Mouse (Mus musculus): ENCODE data around the gene Rab11fip5.
A peak's percentile ranks its signal among the peaks of the same experiment; 100 is the strongest.

Gene Rab11fip5

DNA sequence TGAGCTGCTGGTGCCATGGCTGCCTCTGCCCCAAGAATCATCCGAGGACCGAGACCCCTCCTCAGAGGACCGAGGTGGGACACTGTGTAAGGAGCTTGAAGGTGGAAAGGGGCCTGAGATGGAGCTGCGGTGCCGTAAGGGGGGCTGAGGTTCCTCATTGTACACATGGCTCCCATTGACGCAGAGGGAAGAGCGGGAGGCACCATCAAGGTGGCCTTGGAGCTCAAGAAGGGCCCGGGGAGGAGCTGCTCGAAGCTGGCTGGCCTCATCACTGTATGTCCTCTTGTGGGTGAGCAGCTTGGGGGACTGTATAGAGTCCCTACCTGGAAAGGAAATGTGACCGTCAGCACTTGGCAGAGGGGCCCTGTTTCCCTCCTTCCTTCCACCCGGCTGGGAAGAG, 26.3 kb downstream of the Rab11fip5 start:
- no peak for DNase-seq (ENCODE audit: low spot score)

DNA sequence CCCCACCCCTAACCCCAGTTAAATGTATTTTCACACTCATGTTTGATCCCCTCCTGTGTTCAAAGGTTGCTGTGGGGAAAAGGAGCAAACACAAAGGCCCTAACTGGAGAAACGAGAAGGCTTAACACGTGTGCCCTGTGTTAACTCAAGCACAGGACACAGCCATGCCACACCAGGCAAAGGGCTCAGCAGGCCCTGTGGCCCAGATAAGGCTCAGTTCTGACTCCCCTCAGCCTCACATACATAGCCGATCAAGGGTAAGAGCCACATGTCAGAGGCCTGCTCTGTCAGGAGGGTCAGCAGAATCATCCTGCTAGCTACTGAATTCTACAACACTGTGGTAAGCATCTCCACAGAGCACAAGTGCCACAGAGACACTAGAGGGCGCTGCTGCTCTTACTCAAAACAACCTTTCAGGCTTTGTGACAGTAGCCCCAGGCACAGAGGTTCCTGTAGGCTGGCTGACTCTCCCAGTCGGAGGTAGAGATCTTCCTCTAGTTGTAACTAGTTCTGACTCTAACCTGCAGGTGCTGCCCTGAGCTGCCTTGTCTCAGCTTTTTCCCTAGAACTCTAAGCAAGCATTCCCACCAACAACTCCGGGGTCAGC, 28.3 kb downstream of the Rab11fip5 start:
- DNase-seq (ENCODE audit: low spot score) = peak; percentile 90

DNA sequence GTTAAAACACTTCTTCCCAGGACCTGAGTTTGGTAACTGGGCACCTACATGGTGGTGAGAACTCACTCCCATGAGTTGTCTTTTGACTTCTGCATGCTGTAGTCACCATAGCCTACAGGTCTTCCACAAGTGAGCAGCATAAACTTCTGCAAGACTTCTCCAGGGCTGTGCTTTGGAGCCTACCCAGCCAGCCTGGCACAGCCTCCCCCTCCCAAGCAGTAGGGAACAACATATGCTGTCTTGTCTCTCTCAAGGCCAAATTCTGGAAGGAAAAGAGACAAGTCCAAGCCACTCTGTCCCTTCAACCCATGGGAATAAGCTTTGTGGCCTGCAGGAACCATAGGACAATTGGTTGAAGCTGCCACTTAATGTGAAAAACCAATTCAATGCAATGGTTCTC, 29.5 kb downstream of the Rab11fip5 start:
- no peak for DNase-seq (ENCODE audit: low spot score)

DNA sequence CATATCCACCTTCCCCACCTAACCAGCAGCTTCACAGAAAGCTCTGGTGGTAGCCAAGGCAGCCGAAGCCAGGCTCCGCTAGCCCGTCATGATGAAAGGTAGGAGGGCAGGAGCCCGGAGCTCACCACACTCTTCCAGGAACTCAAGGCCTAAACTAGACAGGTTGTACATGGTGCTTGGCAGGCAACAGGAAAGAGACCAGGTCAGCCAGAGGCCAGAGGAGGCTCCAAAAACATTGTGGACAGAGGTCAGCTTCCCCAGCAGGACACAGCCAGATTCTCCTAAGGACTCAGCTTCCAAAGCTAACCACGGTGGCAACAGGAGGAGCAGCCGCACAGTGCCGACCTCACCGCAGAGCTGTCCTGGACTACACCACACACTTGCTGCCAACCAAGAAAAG, 31.4 kb downstream of the Rab11fip5 start:
- DNase-seq (ENCODE audit: low spot score) = no peak

DNA sequence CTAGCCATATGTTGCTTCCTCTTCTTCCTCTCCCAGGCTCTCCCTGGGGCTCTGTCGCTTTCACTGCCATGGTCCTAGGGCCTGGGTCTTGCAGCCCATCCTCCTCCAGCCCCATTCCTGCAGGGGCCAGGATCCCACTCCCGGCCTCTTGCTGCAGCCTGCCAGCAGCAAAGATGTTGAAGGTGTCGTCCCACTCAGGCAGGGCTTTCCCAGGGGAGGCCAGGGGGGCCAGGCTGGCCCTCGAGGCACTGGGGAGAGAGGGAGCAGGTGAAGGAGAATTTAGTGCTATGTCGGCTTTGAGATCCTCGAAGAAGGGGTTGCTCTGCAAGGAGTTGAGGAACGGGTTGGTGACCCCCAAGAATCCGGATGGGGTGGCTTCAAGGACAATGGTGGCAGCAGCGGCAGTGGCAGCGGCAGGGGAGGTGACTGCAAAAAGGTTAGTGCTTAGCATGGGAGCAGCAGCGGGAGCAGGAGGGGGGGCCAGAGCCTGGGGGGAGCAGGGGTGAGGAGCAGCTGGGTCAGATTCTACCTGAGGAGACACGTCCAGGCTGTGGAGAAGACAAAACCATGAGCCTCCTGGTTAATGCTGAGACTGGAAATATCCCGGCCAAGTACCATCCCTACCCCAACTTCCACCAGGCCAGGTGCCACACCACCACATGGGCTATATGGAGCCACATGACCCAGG, 32.5 kb downstream of the Rab11fip5 start:
- DNase-seq (ENCODE audit: low spot score) = no peak

DNA sequence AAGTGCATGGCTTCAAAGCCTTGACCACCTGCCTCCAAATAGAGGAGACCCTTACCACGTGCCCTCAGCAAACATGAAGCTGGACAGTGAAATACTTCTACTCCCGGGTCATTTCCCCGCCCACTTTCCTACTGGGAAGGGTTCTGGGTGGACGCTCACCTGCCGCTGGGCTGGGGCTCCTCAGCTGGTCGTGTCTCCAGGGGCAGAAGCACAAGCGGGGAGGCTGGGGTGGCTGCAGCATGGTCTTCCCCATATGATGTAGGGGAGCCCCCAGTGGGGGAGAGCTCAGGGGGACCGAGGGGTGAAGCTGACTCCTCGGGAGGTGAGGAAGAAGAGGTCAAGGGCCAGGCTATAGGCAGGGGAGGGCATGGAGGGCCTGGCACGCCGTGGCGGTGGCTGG, 34.2 kb downstream of the Rab11fip5 start:
- no peak for DNase-seq (ENCODE audit: low spot score)

DNA sequence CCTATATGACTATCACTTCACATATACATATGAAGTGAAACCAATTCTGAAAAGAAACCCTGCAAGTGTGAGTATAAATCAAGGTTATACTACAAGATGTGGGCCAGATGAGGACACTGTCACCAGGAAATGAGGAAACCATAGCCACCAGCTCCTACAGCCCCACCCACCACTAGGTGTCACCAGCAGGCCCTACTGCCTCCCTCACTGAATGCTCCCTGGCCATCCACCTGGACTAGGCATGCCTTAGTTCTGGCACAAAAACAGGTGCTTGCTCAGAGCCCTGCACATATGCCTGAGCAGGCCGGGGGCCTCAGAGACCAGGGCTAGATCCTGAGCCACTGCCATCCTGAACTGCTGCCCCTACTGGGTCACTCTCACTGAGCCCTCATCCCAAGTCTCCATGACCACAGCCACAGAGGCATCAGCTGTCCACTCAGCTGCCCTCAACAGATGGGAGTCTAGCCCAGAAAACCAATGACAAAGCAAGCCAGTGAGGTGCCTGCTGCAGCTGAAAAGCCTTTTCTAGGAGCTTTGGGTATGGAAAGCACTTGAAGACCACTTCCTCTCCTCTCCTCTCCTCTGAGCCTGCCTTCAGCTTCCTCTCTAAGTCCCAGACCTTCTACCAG, 35.0 kb downstream of the Rab11fip5 start:
- peak; percentile 37 for DNase-seq (ENCODE audit: low spot score)

DNA sequence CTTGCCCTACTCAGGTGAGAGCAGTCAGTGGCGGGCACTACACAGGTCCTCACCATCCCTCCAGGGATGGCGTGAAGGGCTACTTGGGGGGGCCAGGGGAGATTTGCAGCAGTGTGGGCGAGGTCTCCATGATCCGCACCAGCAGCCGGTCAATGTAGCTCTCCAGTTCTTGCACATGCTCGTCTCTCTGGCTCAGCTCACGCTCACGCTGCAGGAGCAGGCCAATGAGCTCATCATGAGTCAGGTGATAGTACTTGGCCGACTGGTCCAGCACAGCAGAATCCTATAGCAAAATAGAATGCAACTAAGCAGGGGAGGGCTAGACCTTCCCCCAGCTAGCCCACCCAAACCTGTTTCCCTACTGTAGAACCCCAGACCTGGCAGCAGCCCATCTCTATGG, 37.5 kb downstream of the Rab11fip5 start:
- no peak for DNase-seq (ENCODE audit: low spot score)

DNA sequence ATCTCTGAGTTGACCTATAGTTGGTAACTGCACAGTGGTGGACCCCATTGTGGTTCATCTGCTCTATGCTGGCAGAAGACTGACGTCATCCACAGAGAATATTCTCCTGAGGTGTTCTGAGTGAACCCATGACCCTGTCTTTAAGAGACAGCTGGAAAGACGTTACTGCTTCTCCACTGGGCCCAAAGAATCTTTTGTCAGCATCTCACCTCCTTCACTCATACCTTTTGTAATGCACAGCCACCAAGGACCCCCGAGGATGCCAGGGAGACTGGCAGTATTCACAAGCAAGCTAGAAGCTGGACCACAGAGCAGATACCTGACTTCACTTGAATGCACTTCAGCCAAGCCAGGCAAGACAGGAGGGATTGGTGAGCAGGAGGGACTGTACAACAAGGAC, 39.1 kb downstream of the Rab11fip5 start:
- DNase-seq (ENCODE audit: low spot score) = no peak

DNA sequence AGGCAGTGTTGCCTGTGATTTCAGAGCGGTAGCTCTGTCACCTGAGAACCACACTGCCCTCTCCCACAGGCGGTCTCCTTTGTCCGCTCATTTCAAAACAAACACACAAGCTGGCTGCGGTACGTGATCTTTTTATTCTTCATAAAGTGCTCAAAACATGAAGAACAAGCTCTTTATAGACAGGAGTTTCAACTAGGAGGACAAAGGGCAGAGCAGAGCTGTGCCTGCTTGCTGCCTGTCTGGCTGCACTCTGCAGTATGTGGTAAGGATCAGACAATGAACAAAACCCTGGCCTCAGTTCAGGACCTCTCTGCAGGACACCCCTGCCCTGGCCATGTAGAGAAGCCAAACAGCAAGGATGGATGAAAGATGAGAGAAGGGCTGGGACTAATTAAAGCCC, 39.6 kb downstream of the Rab11fip5 start:
- no peak for DNase-seq (ENCODE audit: low spot score)

DNA sequence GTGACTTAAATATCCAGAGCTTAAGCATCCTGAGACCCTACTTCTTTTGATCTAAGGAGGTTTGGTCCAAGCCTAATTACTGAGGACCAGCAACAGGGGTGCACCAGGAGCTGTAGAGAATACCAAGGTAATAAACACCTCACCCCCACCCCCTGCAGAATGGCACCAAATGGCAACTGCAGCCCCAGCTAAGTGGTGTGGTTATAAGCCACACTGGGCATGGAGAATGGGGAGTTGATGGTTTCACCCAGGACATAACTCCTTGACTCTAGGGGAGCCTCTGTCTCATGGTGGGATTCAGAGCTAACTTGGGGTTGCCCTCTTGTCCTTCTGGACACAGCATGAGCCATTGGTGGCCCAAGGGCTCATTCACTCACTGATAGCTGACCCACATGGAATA, 40.2 kb downstream of the Rab11fip5 start:
- no peak for DNase-seq (ENCODE audit: low spot score)

DNA sequence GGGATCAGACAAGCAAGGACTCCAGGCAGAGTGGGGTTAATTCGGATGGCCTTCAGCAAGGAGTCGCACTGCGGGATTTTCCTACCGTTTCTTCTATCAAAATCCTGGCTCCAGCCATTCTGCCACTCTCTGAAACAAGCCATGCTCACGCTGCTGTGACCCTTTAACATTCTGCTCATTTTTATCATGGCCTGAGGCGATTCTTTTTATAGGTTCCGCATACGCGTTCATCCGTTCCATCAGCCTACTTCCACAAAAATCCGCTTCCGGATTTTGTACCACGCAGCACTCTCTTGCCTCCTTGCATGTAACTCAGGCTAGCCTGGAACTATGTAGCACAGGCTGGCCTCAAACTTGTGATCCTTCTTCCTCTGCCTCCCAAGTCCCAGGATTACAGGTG, 40.7 kb downstream of the Rab11fip5 start:
- peak; percentile 54 for DNase-seq (ENCODE audit: low spot score)

DNA sequence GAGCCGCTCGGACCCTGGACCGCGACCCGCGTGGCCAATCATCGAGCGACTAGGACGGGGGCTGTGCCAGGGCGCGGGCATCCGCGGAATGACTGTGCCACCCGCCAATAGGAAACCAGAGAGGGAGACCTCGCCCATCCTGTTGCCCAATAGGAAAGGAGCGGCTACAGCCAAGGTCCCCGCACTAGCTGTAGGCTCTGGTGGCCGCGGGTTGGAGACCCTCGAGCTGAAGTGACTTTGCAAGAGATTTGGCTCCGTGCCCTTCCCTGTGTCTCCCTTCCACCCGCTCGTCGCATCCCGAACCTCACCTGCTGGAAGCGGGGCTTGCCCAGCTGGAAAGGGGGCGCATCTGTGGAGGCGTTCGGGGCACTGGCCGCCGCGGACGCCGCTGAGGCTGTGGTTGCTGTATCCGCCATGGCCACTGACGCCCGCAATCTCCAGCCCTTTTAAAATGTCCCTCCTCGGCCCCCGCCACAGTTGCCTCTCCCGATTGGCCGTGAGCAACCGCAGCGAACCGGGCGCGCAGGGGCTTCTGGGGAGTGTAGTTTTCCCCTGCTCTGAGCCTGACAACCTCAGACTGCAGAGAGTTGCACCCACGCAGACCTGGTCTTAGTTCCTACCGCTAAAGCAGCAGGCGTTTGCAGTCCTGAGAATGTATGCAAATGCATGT, 41.3 kb downstream of the Rab11fip5 start, which contains the start of gene Sfxn5:
Sfxn5 (minus strand) TSS at position 423 of the 670 bp plus-strand sequence.
- peak; percentile 95 for DNase-seq (ENCODE audit: low spot score)

DNA sequence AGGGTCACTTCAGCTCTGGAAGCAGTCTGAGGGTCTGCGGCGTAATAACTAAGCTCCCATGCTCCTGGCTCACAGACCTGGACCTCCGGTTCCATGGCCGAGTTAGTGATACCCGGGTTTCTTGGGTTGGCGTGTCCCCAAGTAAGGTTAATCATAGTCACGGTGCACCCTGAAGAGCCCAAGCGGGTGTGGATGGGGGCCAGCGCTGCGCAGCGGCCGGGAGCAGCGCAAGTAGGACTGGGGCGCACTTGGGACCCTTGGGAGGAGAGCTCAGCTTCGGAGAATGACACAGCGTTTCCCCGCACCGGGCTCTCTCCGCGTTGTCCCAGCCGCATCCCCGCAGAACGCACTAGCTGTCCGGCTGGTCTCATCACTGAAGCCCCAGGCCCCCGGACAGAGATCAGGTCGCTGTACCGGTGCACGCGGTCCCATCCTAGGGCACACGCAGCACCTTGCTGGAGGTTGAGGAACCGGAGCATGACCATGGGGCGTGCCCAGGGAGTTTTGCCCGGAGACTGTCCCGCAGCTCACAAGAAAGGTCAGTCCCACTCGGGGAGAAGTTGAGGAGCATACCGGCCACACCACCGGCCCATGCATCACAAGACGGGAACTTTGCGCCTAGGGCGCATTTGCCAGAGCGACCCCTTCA, 42.0 kb downstream of the Rab11fip5 start:
- DNase-seq (ENCODE audit: low spot score) = peak; percentile 51

DNA sequence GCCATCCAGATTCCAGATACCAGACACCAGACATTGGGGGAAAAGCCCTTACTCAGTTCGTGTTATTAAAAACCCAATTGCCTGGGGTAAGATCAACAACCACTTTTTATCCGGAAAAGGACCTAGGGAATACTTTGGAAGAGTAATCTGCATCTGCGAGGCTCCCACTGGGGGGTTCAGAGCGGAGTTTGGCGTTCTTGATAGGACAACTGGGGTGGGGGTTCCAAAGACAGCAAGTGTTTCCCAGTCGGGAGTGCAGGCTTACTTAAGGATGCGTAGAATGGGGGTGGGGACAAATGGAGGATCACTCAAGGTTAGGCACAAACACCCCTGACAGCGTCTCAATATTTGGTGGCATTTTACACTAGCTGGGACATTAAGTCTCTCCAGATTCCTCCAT, 42.7 kb downstream of the Rab11fip5 start:
- DNase-seq (ENCODE audit: low spot score) = no peak

DNA sequence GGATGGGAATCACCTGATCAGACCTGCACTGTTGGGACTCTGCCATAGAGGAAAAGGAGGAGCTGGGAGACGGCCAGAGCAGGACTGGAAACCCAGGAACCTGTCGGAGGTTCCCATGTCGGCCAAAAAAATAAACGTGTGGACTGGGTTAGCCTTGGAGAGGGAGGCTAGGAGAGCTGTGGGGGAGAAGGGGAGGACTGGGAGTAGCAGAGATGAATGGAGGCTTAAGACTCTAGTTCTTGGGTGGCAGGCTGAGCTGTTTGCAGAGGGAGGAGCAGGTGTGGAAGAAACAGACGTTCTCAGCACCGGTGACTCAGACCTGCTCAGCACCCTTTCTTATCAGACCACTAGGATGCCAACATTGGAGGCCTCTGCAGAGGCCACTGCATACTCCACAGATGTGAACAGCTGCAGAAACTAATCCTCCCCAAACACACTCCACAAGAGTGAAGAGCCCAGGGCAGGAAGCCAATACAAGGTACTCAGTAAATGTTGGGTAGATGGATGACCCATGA, 43.2 kb downstream of the Rab11fip5 start:
- DNase-seq (ENCODE audit: low spot score) = peak; percentile 22

DNA sequence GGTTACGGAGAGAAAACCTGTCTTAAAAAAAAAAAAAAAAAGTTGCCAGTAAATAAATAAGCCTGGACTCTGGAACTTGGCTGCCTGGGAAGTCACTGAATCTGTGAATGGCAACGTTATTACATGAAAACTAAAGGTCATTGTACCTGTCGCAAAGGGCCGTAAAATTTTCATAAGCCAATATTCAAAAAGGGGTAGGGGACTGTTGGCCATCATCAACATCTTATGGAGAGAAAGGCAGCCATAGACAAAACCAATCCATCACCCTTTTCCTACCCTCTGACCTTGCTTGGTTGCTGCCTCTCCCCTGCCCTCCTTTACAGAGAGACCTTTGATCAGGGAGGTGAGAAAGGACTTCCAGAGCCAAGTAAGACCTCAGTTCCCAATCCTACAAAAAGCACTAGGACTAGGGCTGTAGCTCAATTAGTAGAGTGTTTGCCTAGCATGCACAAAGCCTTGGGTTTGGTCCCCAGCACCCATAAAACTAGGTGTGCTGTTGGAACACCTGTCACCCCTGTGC, 44.7 kb downstream of the Rab11fip5 start:
- no peak for DNase-seq (ENCODE audit: low spot score)

DNA sequence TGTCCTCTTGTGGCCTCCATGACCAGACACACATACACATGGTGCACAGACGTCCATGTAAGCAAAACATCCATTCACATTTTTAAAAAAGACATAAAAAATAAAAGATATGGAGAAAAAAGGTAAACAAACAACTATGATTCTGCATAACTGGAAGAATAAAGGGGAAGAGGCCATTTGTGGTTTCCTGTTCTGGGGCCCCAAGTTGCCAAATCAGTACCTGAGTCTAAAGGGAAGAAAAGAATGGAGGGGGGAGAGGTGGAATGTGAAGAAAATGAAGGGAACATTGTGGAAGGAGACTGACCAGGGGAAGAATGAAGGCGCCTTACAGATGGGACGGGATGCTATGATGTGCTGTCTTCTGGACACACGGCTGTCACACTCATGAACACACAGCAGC, 47.9 kb downstream of the Rab11fip5 start:
- no peak for DNase-seq (ENCODE audit: low spot score)

DNA sequence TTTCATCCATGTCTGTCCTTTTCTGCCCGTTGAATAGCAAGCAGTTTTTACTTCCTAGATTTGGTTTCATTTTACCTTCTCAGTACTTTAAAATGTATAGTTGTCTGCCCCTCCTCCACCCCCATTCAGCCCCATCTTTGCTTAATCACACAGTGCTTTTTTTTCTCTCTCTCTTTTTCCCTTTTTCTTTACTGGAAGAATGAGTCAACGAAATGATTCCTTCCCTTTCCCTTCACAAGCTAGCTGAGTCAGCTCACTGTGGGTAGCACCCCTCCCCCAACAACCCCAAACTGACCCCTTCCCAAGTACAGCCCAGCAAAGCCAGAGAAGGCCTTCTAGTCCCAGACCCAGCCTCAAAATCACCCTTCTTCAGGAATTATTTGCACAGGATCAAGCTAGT, 49.3 kb downstream of the Rab11fip5 start:
- DNase-seq (ENCODE audit: low spot score) = no peak

DNA sequence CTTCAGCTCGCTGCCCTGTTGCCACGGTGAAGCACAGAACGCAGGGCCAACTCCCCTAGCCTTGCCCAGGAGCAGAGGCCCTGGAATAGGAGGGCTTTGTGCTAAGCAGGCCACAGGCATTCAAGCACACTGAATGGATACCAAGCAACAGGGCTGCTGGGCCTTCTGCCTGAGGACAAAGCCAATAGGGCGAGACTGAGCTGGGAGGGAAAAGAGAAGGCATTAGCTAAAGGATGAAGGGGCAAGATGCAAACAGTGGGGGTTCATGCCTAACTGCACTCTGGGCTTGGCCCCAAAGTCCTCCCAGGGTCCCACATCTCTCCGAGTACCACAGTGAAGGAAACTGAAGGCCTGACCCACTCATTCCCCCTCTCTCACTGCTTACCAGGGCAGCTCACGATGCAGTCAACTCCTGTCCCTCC, 54.0 kb downstream of the Rab11fip5 start:
- DNase-seq (ENCODE audit: low spot score) = no peak

DNA sequence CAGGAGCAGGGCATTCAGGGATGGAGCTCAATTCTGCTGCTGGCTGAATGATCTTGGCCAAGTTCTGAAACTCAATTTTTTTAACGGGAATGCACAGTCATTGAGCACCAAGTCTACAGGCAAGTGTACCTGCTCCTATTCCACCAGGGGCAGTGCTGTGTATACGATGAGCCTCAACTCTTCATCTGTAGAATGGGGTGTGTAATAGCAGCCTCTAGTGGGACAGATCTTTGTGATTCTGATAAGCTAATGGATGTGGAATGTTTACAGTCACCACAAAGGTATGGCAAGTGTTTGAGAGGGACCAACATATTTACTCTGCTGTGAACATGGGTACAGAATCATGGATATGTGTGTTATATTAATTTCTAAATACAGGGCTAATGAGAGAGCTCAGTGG, 58.2 kb downstream of the Rab11fip5 start:
- DNase-seq (ENCODE audit: low spot score) = no peak
